In the genomic region with DNA sequence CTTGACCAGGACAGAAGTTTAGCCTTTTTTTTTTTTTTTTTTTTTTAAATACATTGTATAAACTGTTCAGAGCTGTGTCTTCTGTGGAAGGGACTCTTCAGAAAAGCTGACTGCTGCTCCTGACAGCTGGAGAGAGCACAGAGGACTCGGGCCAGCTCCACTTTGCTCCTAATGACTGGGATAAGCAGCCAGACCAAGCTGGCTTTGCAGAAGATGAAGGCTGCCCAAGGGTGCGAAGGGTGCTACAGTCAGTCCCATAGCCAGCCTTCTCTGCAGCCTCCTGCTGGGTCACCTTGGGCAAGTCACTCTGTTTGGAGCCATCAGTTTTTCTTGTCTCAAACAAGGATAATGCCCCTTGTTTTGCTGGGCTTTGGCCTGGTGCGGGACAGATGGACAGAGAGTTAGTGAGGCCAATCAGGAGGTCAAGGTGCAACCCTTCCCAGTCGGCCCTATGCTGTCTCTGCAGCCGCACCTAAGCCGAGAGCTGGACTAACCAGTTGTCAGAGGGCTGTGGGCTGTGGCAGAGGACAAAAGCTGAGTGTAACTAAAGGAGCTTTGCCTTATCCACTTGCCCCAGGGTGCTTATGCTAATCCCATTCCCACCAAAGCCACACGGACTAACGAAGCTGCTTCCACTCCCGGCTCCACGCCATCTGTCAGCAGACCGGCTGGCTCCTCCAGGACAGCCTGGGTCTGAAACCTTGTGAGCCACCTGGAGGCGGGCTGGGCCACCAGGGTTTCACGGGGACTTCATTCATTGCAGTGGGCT, we compare ENCODE assay signal across 10 mouse cellular contexts. TPM values are rescaled to one million over a fixed set of nuclear protein-coding genes. Genes with fewer than 3 reads are reported as not detected.
DNase-seq lines count a peak whose midpoint lies in the region; ATAC-seq and TF ChIP-seq lines count a peak whose summit lies in the region.
"Had no signal": no experiment of that assay in that cellular context is flagged by ENCODE, and none has a peak within 500 bp of the region (broad histone marks: within the 10 kb centered on the region; RNA-seq: fewer than 3 reads in every experiment).

No protein-coding gene starts in this region.

- peaks cover 4% of the 10 kb centered on the region; the same call in 1 of the 2 replicates for H3K4me1 ChIP-seq in kidney, postnatal 0 days (replicated peaks; ENCODE audit: insufficient read depth, low read length)
- peaks cover 21% of the 10 kb centered on the region for H3K4me1 ChIP-seq in kidney, embryonic 14.5 days (ENCODE audit: control insufficient read depth, insufficient read depth, low read length)
- peaks cover 60% of the 10 kb centered on the region for H3K4me1 ChIP-seq in embryonic facial prominence, embryonic 10.5 days
- H3K4me1 ChIP-seq in limb, embryonic 11.5 days (ENCODE audit: control insufficient read depth, insufficient read depth, low read length): peaks cover 26% of the 10 kb centered on the region

- no peak for ATAC-seq in kidney, postnatal 0 days (replicated peaks; ENCODE audit: low FRiP score, low read depth)
- ATAC-seq in kidney, embryonic 14.5 days (ENCODE audit: low FRiP score, low TSS enrichment): no peak
- no peak for ATAC-seq in limb, embryonic 11.5 days (ENCODE audit: insufficient number of reproducible peaks, low FRiP score, low TSS enrichment, low read depth)
- ATAC-seq in erythroid progenitor cell, adult 5-6 weeks (replicated peaks; ENCODE audit: low FRiP score, poor library complexity, severe bottlenecking): no peak

- WGBS in kidney, postnatal 0 days: 53% methylated on average over 13 of the region's 13 CpGs
- WGBS in kidney, embryonic 14.5 days: 38% methylated on average over 13 of the region's 13 CpGs
- 18% methylated on average over 13 of the region's 13 CpGs for WGBS in embryonic facial prominence, embryonic 10.5 days
- WGBS in limb, embryonic 11.5 days: 19% methylated on average over 13 of the region's 13 CpGs

- no peaks in the 10 kb centered on the region for H3K36me3 ChIP-seq in kidney, postnatal 0 days (ENCODE audit: insufficient read depth, low read length)
- H3K36me3 ChIP-seq in kidney, embryonic 14.5 days (ENCODE audit: control insufficient read depth, insufficient read depth, low read length): no peaks in the 10 kb centered on the region
- H3K36me3 ChIP-seq in embryonic facial prominence, embryonic 10.5 days (replicated peaks): no peaks in the 10 kb centered on the region
- no peaks in the 10 kb centered on the region for H3K36me3 ChIP-seq in limb, embryonic 11.5 days (ENCODE audit: control insufficient read depth, insufficient read depth, low read length)

- no peak overlapping the region for H3K27ac ChIP-seq in kidney, postnatal 0 days
- no peak overlapping the region for H3K27ac ChIP-seq in kidney, embryonic 14.5 days (ENCODE audit: low read depth, low read length)
- peak overlapping the region; percentile 77 for H3K27ac ChIP-seq in embryonic facial prominence, embryonic 10.5 days (replicated peaks)
- H3K27ac ChIP-seq in limb, embryonic 11.5 days (replicated peaks; ENCODE audit: low read depth, low read length): no peak overlapping the region

- no peak overlapping the region for H3K9ac ChIP-seq in kidney, postnatal 0 days (ENCODE audit: low read depth, low read length)
- H3K9ac ChIP-seq in kidney, embryonic 14.5 days (ENCODE audit: low read depth, low read length): no peak overlapping the region
- no peak overlapping the region for H3K9ac ChIP-seq in limb, embryonic 11.5 days (ENCODE audit: low read length)

- TF ChIP-seq CTCF in kidney, postnatal 0 days (IDR thresholded peaks at IDR 0.05; ENCODE audit: low read depth): peak; percentile 25; the same call in 1 of the 2 replicates

- H3K4me2 ChIP-seq in kidney, postnatal 0 days (ENCODE audit: low read length): no peak overlapping the region
- no peak overlapping the region for H3K4me2 ChIP-seq in kidney, embryonic 14.5 days (replicated peaks; ENCODE audit: low read depth, low read length)
- no peak overlapping the region for H3K4me2 ChIP-seq in limb, embryonic 11.5 days (ENCODE audit: low read depth, severe bottlenecking)

- DNase-seq in kidney, postnatal 0 days (ENCODE audit: low spot score): no peak
- DNase-seq in embryonic facial prominence, embryonic 10.5 days (ENCODE audit: low spot score): peak; percentile 49
- peak; percentile 57 for DNase-seq in limb, embryonic 11.5 days (ENCODE audit: low spot score)
- peak; percentile 96 for DNase-seq in retina, postnatal 1 day
- no peak for DNase-seq in ovary, postnatal 14 days (ENCODE audit: low spot score)
- no peak for DNase-seq in layer of hippocampus, postnatal 10 days (ENCODE audit: low spot score in 2 of 2)

- no peak overlapping the region for H3K4me3 ChIP-seq in kidney, postnatal 0 days (replicated peaks; ENCODE audit: low read depth, low read length)
- no peak overlapping the region for H3K4me3 ChIP-seq in kidney, embryonic 14.5 days (ENCODE audit: low read length)
- no peak overlapping the region for H3K4me3 ChIP-seq in embryonic facial prominence, embryonic 10.5 days
- H3K4me3 ChIP-seq in limb, embryonic 11.5 days (ENCODE audit: low read depth, low read length): no peak overlapping the region

- H3K9me3 ChIP-seq in kidney, postnatal 0 days (replicated peaks; ENCODE audit: low read length): no peaks in the 10 kb centered on the region
- H3K9me3 ChIP-seq in kidney, embryonic 14.5 days (ENCODE audit: control insufficient read depth, low read length): no peaks in the 10 kb centered on the region
- H3K9me3 ChIP-seq in embryonic facial prominence, embryonic 10.5 days: no peaks in the 10 kb centered on the region
- no peaks in the 10 kb centered on the region for H3K9me3 ChIP-seq in limb, embryonic 11.5 days (ENCODE audit: control insufficient read depth, low read length)

- H3K27me3 ChIP-seq in kidney, postnatal 0 days (ENCODE audit: insufficient read depth, low read length): no peaks in the 10 kb centered on the region; the same call in 1 of the 2 replicates
- no peaks in the 10 kb centered on the region for H3K27me3 ChIP-seq in kidney, embryonic 14.5 days (ENCODE audit: control insufficient read depth, insufficient read depth, low read length)
- H3K27me3 ChIP-seq in embryonic facial prominence, embryonic 10.5 days (replicated peaks; ENCODE audit: low read depth, poor library complexity, severe bottlenecking): 0 out of 2 replicates have a peak, but pooled peaks cover 11% of the 10 kb centered on the region
- H3K27me3 ChIP-seq in limb, embryonic 11.5 days (ENCODE audit: control insufficient read depth, insufficient read depth, low read length): no peaks in the 10 kb centered on the region

RNA-seq across cellular contexts. Expression of a gene that starts 31.4 kb away (rescaled TPM):
- polyA plus RNA-seq in kidney, postnatal 0 days (2015; fragmentation: Nextera tagmentation; extraction: Ambion mirVana): 0.09 and 0.10 TPM in 2 replicates
- 0.12 TPM in 1 of 2 replicates, not detected in the other for polyA plus RNA-seq in kidney, embryonic 14.5 days (2014; fragmentation: Nextera tagmentation; extraction: Ambion mirVana)
- polyA plus RNA-seq in embryonic facial prominence, embryonic 10.5 days (2016; fragmentation: Nextera tagmentation; extraction: Ambion mirVana): 0.21 and 0.22 TPM in 2 replicates
- not detected in 2 replicates for polyA plus RNA-seq in limb, embryonic 11.5 days (2014; fragmentation: Nextera tagmentation; extraction: Ambion mirVana)
- total RNA-seq in erythroid progenitor cell, adult 5-6 weeks (2015; ENCODE audit: low replicate concordance): not detected in 2 replicates
- total RNA-seq in erythroid progenitor cell, adult 5-6 weeks (2017; ENCODE audit: low replicate concordance): not detected in 2 replicates
- not detected for total RNA-seq in layer of hippocampus, postnatal 10 days (2021)
- polyA plus RNA-seq: heart, embryonic 16.5 days; liver, embryonic 16.5 days had no signal

RNA-seq across cellular contexts. Expression of a gene that starts 50.1 kb away (rescaled TPM):
- polyA plus RNA-seq in kidney, postnatal 0 days (2015; fragmentation: Nextera tagmentation; extraction: Ambion mirVana): 708 and 709 TPM in 2 replicates
- 345 and 420 TPM in 2 replicates for polyA plus RNA-seq in kidney, embryonic 14.5 days (2014; fragmentation: Nextera tagmentation; extraction: Ambion mirVana)
- 266 and 281 TPM in 2 replicates for polyA plus RNA-seq in embryonic facial prominence, embryonic 10.5 days (2016; fragmentation: Nextera tagmentation; extraction: Ambion mirVana)
- polyA plus RNA-seq in limb, embryonic 11.5 days (2014; fragmentation: Nextera tagmentation; extraction: Ambion mirVana): 295 TPM in 2 replicates
- total RNA-seq in erythroid progenitor cell, adult 5-6 weeks (2015; ENCODE audit: low replicate concordance): 181 and 214 TPM in 2 replicates
- total RNA-seq in erythroid progenitor cell, adult 5-6 weeks (2017; ENCODE audit: low replicate concordance): 134 and 191 TPM in 2 replicates
- total RNA-seq in layer of hippocampus, postnatal 10 days (2021): 100 to 1,000 TPM; 154 to 161 TPM

RNA-seq across cellular contexts. Expression of a gene that starts 50.8 kb away (rescaled TPM):
- 24.1 and 37.4 TPM in 2 replicates for polyA plus RNA-seq in kidney, postnatal 0 days (2015; fragmentation: Nextera tagmentation; extraction: Ambion mirVana)
- polyA plus RNA-seq in kidney, embryonic 14.5 days (2014; fragmentation: Nextera tagmentation; extraction: Ambion mirVana): 31.7 and 39.3 TPM in 2 replicates
- polyA plus RNA-seq in embryonic facial prominence, embryonic 10.5 days (2016; fragmentation: Nextera tagmentation; extraction: Ambion mirVana): 20.7 and 42.7 TPM in 2 replicates
- polyA plus RNA-seq in limb, embryonic 11.5 days (2014; fragmentation: Nextera tagmentation; extraction: Ambion mirVana): 19.1 and 20.3 TPM in 2 replicates
- 13.4 and 14.4 TPM in 2 replicates for total RNA-seq in erythroid progenitor cell, adult 5-6 weeks (2015; ENCODE audit: low replicate concordance)
- 7.6 and 48.4 TPM in 2 replicates for total RNA-seq in erythroid progenitor cell, adult 5-6 weeks (2017; ENCODE audit: low replicate concordance)
- total RNA-seq in layer of hippocampus, postnatal 10 days (2021): 10 to 100 TPM; 22.3 to 23.0 TPM

Comparison
In these comparisons a context has a peak if more than half of its experiments do, and no peak if none do; other contexts are left out.
1. DNase-seq: peak in embryonic facial prominence, embryonic 10.5 days (single experiment), limb, embryonic 11.5 days (single experiment) and retina, postnatal 1 day (single experiment); none in kidney, postnatal 0 days (single experiment), ovary, postnatal 14 days (single experiment) and layer of hippocampus, postnatal 10 days (0 of 2).